Mouse (Mus musculus): ENCODE data around the gene Tusc2. TPM values are rescaled to one million over a fixed set of nuclear protein-coding genes. Genes with fewer than 3 reads are reported as not detected.

Tusc2 gene
- polyA plus RNA-seq, 1 experiment from 2014 or later: 87.0 TPM

- no peak for ATAC-seq (ENCODE audit: low FRiP score)
- Histone ChIP-seq H3K36me3 (peaks cover 20% of the 10 kb centered on the region), H3K9me3 (replicated peaks) (no peaks in the 10 kb centered on the region), H3K27me3 (peaks cover 46% of the 10 kb centered on the region), H3K9ac (no peak overlapping the region), H3K4me2 (replicated peaks) (no peak overlapping the region), H3K4me3 (no peak overlapping the region), H3K4me1 (peaks cover 41% of the 10 kb centered on the region), H3K27ac (no peak overlapping the region)
- WGBS: 85% methylated on average over 5 of the region's 5 CpGs
Measured at GRCm38 (mm10) chr9:107547957-107548356, 15.1 kb upstream of the Tusc2 start.

DNA sequence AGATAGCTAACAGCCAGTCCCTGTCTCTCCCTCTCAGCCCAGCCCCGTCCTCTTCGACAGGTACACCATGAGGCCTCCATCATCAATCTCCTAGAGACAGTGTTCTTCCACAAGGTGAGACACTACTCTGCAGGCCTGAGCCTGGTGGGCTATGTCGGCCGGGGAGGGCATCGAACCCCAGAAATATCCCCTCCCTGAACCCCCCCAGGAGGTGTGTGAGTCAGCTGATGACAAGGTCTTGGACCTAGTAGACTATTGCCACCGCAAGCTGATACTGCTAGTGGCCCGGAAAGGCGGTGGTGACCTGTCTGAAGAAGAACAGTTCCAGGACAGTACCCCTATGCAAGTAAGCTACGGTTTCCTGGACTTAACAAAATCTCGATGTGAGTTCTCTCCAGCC, 14.2 kb upstream of the Tusc2 start:
- Histone ChIP-seq H3K36me3 (peaks cover 13% of the 10 kb centered on the region), H3K27ac (no peak overlapping the region), H3K27me3 (peaks cover 48% of the 10 kb centered on the region), H3K9ac (no peak overlapping the region), H3K4me1 (peaks cover 43% of the 10 kb centered on the region), H3K9me3 (replicated peaks) (no peaks in the 10 kb centered on the region), H3K4me2 (replicated peaks) (no peak overlapping the region), H3K4me3 (no peak overlapping the region)
- WGBS: 87% methylated on average over 10 of the region's 10 CpGs
- no peak for ATAC-seq (ENCODE audit: low FRiP score)

DNA sequence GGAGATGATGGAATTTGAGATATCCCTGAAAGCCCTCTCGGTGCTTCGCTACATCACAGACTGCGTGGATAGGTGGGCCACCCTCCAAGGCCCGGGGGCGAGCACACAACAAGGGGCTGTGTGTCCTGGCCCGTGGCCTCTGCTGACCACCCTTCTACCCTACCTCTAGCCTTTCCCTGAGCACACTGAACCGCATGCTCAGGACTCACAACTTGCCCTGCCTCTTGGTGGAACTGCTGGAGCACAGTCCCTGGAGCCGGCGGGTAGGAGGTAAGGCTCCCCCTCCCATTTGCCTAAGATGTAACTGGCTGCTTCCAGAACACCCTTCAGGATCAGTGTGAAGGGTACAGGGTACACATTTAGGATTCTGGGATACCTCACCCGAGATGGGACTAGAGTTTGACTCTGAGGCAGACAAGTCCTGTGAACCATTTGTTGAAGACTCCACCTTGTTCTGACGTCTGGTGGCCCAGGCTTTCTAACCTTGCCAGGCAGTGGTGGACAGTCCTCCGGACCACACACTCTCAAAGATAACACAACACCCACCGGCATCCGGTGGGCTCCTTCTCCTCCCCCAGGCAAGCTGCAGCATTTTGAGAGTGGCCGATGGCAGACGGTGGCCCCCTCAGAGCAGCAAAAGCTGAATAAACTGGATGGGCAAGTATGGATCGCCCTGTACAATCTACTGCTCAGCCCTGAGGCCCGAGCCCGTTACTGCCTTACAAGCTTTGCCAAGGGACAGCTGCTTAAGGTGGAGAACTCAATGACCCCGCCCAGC, 13.6 kb upstream of the Tusc2 start:
- Histone ChIP-seq H3K4me2 (replicated peaks) (no peak overlapping the region), H3K9me3 (replicated peaks) (no peaks in the 10 kb centered on the region), H3K4me3 (no peak overlapping the region), H3K4me1 (peaks cover 44% of the 10 kb centered on the region), H3K27me3 (peaks cover 48% of the 10 kb centered on the region), H3K36me3 (peaks cover 7% of the 10 kb centered on the region), H3K27ac (no peak overlapping the region), H3K9ac (no peak overlapping the region)
- ATAC-seq (ENCODE audit: low FRiP score): no peak
- 81% methylated on average over 20 of the region's 20 CpGs for WGBS

- H3K9me3 ChIP-seq (replicated peaks): no peaks in the 10 kb centered on the region
- H3K9ac ChIP-seq: peak overlapping the region; percentile 51; the same call in 1 of the 2 replicates
- H3K4me2 ChIP-seq (replicated peaks): peak overlapping the region; percentile 62
- H3K27me3 ChIP-seq: peaks cover 48% of the 10 kb centered on the region
- no peak overlapping the region for H3K27ac ChIP-seq
- H3K36me3 ChIP-seq: no peaks in the 10 kb centered on the region
- no peak for ATAC-seq (ENCODE audit: low FRiP score)
- 21% methylated on average over 23 of the region's 23 CpGs for WGBS
- peak overlapping the region; percentile 34; the same call in 1 of the 2 replicates for H3K4me3 ChIP-seq
- peaks cover 49% of the 10 kb centered on the region for H3K4me1 ChIP-seq
Measured at GRCm38 (mm10) chr9:107550491-107551116, 12.5 kb upstream of the Tusc2 start.

DNA sequence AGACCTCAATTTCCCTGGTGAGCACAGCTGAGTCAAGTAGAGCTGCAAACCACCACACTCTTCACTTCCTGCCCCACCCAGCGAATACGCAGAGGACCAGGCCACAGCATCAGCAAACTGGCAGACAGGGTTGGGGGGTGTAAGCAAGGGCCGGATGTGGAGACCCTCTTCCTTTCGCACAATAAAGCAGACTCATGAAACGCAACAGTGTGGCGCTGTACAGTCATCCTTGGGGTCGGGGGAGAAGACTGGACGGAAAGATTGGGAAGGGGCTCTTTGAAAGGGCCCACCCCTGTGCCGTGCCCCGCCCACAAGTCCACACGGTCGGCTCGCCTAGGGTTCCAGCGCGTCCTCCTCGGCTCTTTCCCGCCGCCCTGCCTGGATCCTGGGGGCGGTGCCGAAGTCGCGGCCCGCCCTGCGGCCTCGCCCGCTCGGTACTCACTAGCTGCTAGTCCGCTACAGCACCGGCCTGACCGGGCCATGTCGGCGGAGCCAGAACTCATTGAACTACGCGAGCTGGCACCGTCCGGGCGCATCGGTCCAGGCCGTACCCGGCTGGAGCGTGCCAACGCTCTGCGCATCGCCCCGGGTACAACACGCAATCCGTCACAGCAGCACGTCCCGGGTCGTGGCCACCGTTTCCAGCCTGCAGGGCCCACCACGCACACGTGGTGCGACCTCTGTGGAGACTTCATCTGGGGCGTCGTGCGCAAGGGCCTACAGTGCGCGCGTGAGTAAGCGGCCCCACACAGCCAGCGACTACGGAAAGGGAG, 11.8 kb upstream of the Tusc2 start, which contains the start of gene Rassf1:
Gene Rassf1, plus strand, starts transcription at position 439 of the 773 bp plus-strand sequence.
- Histone ChIP-seq H3K4me2 (replicated peaks) (peak within 1 kb of the TSS; percentile 62), H3K36me3 (no peaks in the 10 kb centered on the region), H3K9me3 (replicated peaks) (no peaks in the 10 kb centered on the region), H3K4me3 (peak within 1 kb of the TSS; percentile 34), H3K27ac (no peak within 1 kb of the TSS), H3K4me1 (peaks cover 49% of the 10 kb centered on the region), H3K27me3 (peaks cover 48% of the 10 kb centered on the region), H3K9ac (peak within 1 kb of the TSS; percentile 51)
- under 1% methylated on average over 63 of the region's 63 CpGs for WGBS
- no peak for ATAC-seq (ENCODE audit: low FRiP score)

GRCm38 (mm10) chr9:107551890-107552355, 11.1 kb upstream of the Tusc2 start:
- no peaks in the 10 kb centered on the region for H3K36me3 ChIP-seq
- H3K4me1 ChIP-seq: peaks cover 48% of the 10 kb centered on the region
- no peaks in the 10 kb centered on the region for H3K9me3 ChIP-seq (replicated peaks)
- H3K27me3 ChIP-seq: peaks cover 48% of the 10 kb centered on the region
- peak overlapping the region; percentile 51 for H3K9ac ChIP-seq
- 3% methylated on average over 8 of the region's 8 CpGs for WGBS
- no peak overlapping the region for H3K27ac ChIP-seq
- peak overlapping the region; percentile 62 for H3K4me2 ChIP-seq (replicated peaks)
- peak overlapping the region; percentile 34 for H3K4me3 ChIP-seq
- no peak for ATAC-seq (ENCODE audit: low FRiP score)

GRCm38 (mm10) chr9:107552690-107553393, 10.2 kb upstream of the Tusc2 start:
- Histone ChIP-seq H3K9ac (no peak overlapping the region), H3K27ac (no peak overlapping the region), H3K9me3 (replicated peaks) (no peaks in the 10 kb centered on the region), H3K36me3 (peaks cover 9% of the 10 kb centered on the region), H3K4me3 (no peak overlapping the region; the same call in 1 of the 2 replicates), H3K27me3 (peaks cover 48% of the 10 kb centered on the region), H3K4me1 (peaks cover 39% of the 10 kb centered on the region), H3K4me2 (replicated peaks) (0 out of 2 replicates have a peak overlapping the region, but pooled peaks have one; percentile 62)
- no peak for ATAC-seq (ENCODE audit: low FRiP score)
- 80% methylated on average over 5 of the region's 5 CpGs for WGBS

GRCm38 (mm10) chr9:107553541-107554318, 9.3 kb upstream of the Tusc2 start:
- H3K27ac ChIP-seq: peak overlapping the region; percentile 82
- peaks cover 39% of the 10 kb centered on the region for H3K4me1 ChIP-seq
- peak; percentile 80 for ATAC-seq (ENCODE audit: low FRiP score)
- H3K4me3 ChIP-seq: peak overlapping the region; percentile 66
- H3K4me2 ChIP-seq (replicated peaks): peak overlapping the region; percentile 93
- peaks cover 18% of the 10 kb centered on the region for H3K36me3 ChIP-seq
- H3K9ac ChIP-seq: peak overlapping the region; percentile 65
- 7% methylated on average over 37 of the region's 37 CpGs for WGBS
- peaks cover 43% of the 10 kb centered on the region for H3K27me3 ChIP-seq
- H3K9me3 ChIP-seq (replicated peaks): no peaks in the 10 kb centered on the region

- Histone ChIP-seq H3K27ac (peak overlapping the region; percentile 82), H3K4me3 (peak overlapping the region; percentile 66), H3K4me2 (replicated peaks) (peak overlapping the region; percentile 93), H3K9me3 (replicated peaks) (no peaks in the 10 kb centered on the region), H3K9ac (peak overlapping the region; percentile 82), H3K27me3 (peaks cover 37% of the 10 kb centered on the region), H3K4me1 (peaks cover 39% of the 10 kb centered on the region), H3K36me3 (peaks cover 24% of the 10 kb centered on the region)
- peak; percentile 94 for ATAC-seq (ENCODE audit: low FRiP score)
- under 1% methylated on average over 53 of the region's 53 CpGs for WGBS
Measured at GRCm38 (mm10) chr9:107554319-107554825, 8.7 kb upstream of the Tusc2 start.

DNA sequence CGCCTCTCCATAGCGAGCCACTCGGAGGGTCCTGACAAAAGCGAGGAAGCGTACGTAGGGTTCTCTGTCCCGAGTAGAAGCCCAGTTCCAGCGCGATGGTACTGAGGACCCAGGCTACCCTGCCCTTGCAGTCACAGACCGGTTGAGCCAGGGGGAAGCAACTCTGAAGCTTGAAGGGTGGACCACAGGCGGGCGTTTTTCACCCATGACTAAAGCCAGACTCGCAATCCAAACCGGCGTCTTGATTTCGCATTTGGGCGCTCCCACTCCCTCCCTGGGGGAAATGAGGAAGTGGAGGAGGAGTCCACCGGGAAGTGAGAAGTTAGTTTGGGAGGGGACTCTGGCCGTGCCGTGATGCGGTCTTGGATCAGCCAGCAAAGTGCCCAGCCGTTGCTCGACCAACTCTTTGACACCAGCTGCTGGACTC, 8.0 kb upstream of the Tusc2 start:
- peak overlapping the region; percentile 82 for H3K27ac ChIP-seq
- peak; percentile 35 for ATAC-seq (ENCODE audit: low FRiP score)
- H3K4me2 ChIP-seq (replicated peaks): peak overlapping the region; percentile 93
- peak overlapping the region; percentile 66 for H3K4me3 ChIP-seq
- H3K27me3 ChIP-seq: peaks cover 31% of the 10 kb centered on the region
- WGBS: under 1% methylated on average over 23 of the region's 23 CpGs
- peaks cover 39% of the 10 kb centered on the region for H3K4me1 ChIP-seq
- H3K9ac ChIP-seq: peak overlapping the region; percentile 82
- no peaks in the 10 kb centered on the region for H3K9me3 ChIP-seq (replicated peaks)
- peaks cover 31% of the 10 kb centered on the region for H3K36me3 ChIP-seq

DNA sequence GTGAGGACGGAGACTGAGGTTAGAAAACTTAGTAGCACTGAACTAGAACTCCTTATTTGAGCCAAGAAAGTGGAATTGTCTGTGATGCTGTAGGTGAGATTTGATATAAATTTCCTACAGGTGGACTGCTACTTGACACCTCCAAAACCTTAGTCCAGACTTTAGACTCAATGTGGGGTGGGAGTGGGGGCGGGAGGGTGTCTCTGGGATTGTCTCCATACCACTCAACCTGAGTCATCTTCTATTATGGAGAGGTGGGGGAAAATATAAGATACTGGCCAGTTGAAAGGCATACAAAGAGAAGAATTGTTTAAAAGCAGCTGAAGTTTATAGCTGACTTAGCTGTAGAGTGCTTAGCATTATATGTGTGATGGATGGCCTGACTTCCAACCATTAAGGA, 7.4 kb upstream of the Tusc2 start:
- ATAC-seq (ENCODE audit: low FRiP score): no peak
- H3K4me1 ChIP-seq: peaks cover 38% of the 10 kb centered on the region
- H3K9ac ChIP-seq: peak overlapping the region; percentile 82
- no peaks in the 10 kb centered on the region for H3K9me3 ChIP-seq (replicated peaks)
- H3K4me2 ChIP-seq (replicated peaks): peak overlapping the region; percentile 93
- 47% methylated on average over 2 of the region's 2 CpGs for WGBS
- H3K4me3 ChIP-seq: peak overlapping the region; percentile 66
- H3K27me3 ChIP-seq: peaks cover 24% of the 10 kb centered on the region
- H3K27ac ChIP-seq: no peak overlapping the region
- H3K36me3 ChIP-seq: peaks cover 38% of the 10 kb centered on the region

Measured in hindbrain, embryonic 12.5 days (tissue).